Mouse (Mus musculus) thymus, adult 2 months (tissue): ENCODE measurements around the gene Neurl4. TPM values are rescaled to one million over a fixed set of nuclear protein-coding genes. Genes with fewer than 3 reads are reported as not detected.
A peak's percentile ranks its signal among the peaks of the same experiment; 100 is the strongest.

ENCODE experiments used
- DNase-seq: peaks from one replicate; pipeline ENCODE4 v3.0.0; 2021
- H3K27ac ChIP-seq: fragments of 200-500 bp; 2 replicates; pipeline ENCODE4 v1.5.1; 2012; ENCODE audit warnings: low read length, control low read depth; ENCODE audit not compliant: control insufficient read depth, insufficient read depth
- H3K27me3 ChIP-seq: fragments of 200-500 bp; 2 replicates; pipeline ENCODE4 v1.6.1; 2012; ENCODE audit warnings: mild to moderate bottlenecking, low read length, moderate library complexity, mixed read lengths; ENCODE audit not compliant: control insufficient read depth, insufficient read depth
- H3K36me3 ChIP-seq: fragments of 200-500 bp; 2 replicates; pipeline ENCODE4 v1.6.1; 2012; ENCODE audit warnings: mild to moderate bottlenecking, low read length, moderate library complexity; ENCODE audit not compliant: control insufficient read depth, insufficient read depth
- H3K4me1 ChIP-seq: fragments of 200-500 bp; replicated peaks from 2 replicates; pipeline ENCODE4 v1.6.1; 2012; ENCODE audit warnings: low read length; ENCODE audit not compliant: control insufficient read depth, insufficient read depth
- H3K4me3 ChIP-seq: fragments of 200-500 bp; 2 replicates; pipeline ENCODE4 v1.5.1; 2012; ENCODE audit warnings: mild to moderate bottlenecking, low read length, control low read depth, moderate library complexity; ENCODE audit not compliant: control insufficient read depth, insufficient read depth
- CTCF ChIP-seq: fragments of 200-500 bp; IDR thresholded peaks from 2 replicates; pipeline ENCODE4 v1.5.1; 2012; ENCODE audit warnings: mild to moderate bottlenecking, control low read depth, low read length, moderate library complexity, borderline replicate concordance; ENCODE audit not compliant: control insufficient read depth, poor library complexity, insufficient read depth; ENCODE audit errors: extremely low read depth
- POLR2A ChIP-seq: fragments of 200-500 bp; IDR thresholded peaks from 2 replicates; pipeline ENCODE4 v1.6.1; 2012; ENCODE audit warnings: mild to moderate bottlenecking, low read length, control low read depth, moderate library complexity; ENCODE audit not compliant: control insufficient read depth, poor library complexity, insufficient read depth; ENCODE audit errors: extremely low read depth
- WGBS: fragments of 180-500 bp; shearing (Covaris S2); methylation state at CpG from one replicate; pipeline ENCODE4 v1.1.7; 2018; 5-methylcytosine and 5-hydroxymethylcytosine counted together
- polyA plus RNA-seq: library from polyadenylated mRNA; depleted of rRNA; stranded (reverse); fragments of >200 nt; gene quantifications from 2 replicates; pipeline ENCODE4 v1.2.3, GENCODE M21; 2012

Neurl4 gene
- polyA plus RNA-seq, 1 experiment: 85.3 TPM

- Histone ChIP-seq H3K4me1 (peaks cover 19% of the 10 kb centered on the region), H3K36me3 (peaks cover 28% of the 10 kb centered on the region), H3K27ac (peak within 1 kb of the TSS; percentile 10; the same call in 1 of the 2 replicates), H3K27me3 (no peaks in the 10 kb centered on the region), H3K4me3 (peak within 1 kb of the TSS; percentile 39)
- TF ChIP-seq POLR2A (no peak), CTCF (peak; percentile 75)
- peak; percentile 70 for DNase-seq
- WGBS: 1% methylated on average over 46 of the region's 46 CpGs
Measured at GRCm38 (mm10) chr11:69880853-69881603, 19.8 kb upstream of the Neurl4 start, which contains the start of gene Kctd11. Kctd11 (minus strand) TSS chr11:69881406.

GRCm38 (mm10) chr11:69881787-69882670, 18.8 kb upstream of the Neurl4 start:
- no peaks in the 10 kb centered on the region for H3K27me3 ChIP-seq
- peak overlapping the region; percentile 10; the same call in 1 of the 2 replicates for H3K27ac ChIP-seq
- TF ChIP-seq CTCF (no peak), POLR2A (no peak)
- H3K4me1 ChIP-seq: peaks cover 19% of the 10 kb centered on the region
- 0 out of 2 replicates have a peak overlapping the region, but pooled peaks have one; percentile 39 for H3K4me3 ChIP-seq
- DNase-seq: no peak
- peaks cover 38% of the 10 kb centered on the region for H3K36me3 ChIP-seq
- 89% methylated on average over 21 of the region's 21 CpGs for WGBS

- Histone ChIP-seq H3K36me3 (peaks cover 49% of the 10 kb centered on the region), H3K4me1 (peaks cover 19% of the 10 kb centered on the region), H3K27ac (no peak overlapping the region), H3K27me3 (no peaks in the 10 kb centered on the region), H3K4me3 (no peak overlapping the region)
- WGBS: 91% methylated on average over 4 of the region's 4 CpGs
- DNase-seq: peak; percentile 71
- peak; percentile 38; the same call in 1 of the 2 replicates for TF ChIP-seq CTCF
- TF ChIP-seq POLR2A: no peak
Measured at GRCm38 (mm10) chr11:69883066-69883465, 17.8 kb upstream of the Neurl4 start.

- no peak for DNase-seq
- H3K4me1 ChIP-seq: peaks cover 19% of the 10 kb centered on the region
- H3K4me3 ChIP-seq: no peak overlapping the region
- no peak overlapping the region for H3K27ac ChIP-seq
- TF ChIP-seq POLR2A (no peak), CTCF (no peak)
- H3K27me3 ChIP-seq: no peaks in the 10 kb centered on the region
- WGBS: 95% methylated on average over 8 of the region's 8 CpGs
- peaks cover 54% of the 10 kb centered on the region for H3K36me3 ChIP-seq
Measured at GRCm38 (mm10) chr11:69883527-69884151, 17.2 kb upstream of the Neurl4 start.

GRCm38 (mm10) chr11:69884240-69884639, 16.6 kb upstream of the Neurl4 start:
- H3K27me3 ChIP-seq: no peaks in the 10 kb centered on the region
- DNase-seq: no peak
- 89% methylated on average over 9 of the region's 9 CpGs for WGBS
- H3K27ac ChIP-seq: no peak overlapping the region
- no peak for TF ChIP-seq CTCF
- TF ChIP-seq POLR2A: no peak
- no peak overlapping the region for H3K4me3 ChIP-seq
- peaks cover 19% of the 10 kb centered on the region for H3K4me1 ChIP-seq
- peaks cover 60% of the 10 kb centered on the region for H3K36me3 ChIP-seq

GRCm38 (mm10) chr11:69884663-69885062, 16.2 kb upstream of the Neurl4 start:
- no peak overlapping the region for H3K27ac ChIP-seq
- H3K27me3 ChIP-seq: no peaks in the 10 kb centered on the region
- peaks cover 19% of the 10 kb centered on the region for H3K4me1 ChIP-seq
- no peak for DNase-seq
- no peak overlapping the region for H3K4me3 ChIP-seq
- 97% methylated on average over 8 of the region's 8 CpGs for WGBS
- H3K36me3 ChIP-seq: peaks cover 64% of the 10 kb centered on the region
- TF ChIP-seq POLR2A (no peak), CTCF (no peak)
